Mouse (Mus musculus) thymus, postnatal 36 days (tissue): ENCODE data around the gene Smad5.

Experiments used
- DNase-seq, 2 experiments: peaks; one replicate each; pipeline ENCODE4 v3.0.0; 2022; ENCODE audit warnings: mixed read lengths in 2 of 2

The Smad5 gene

GRCm38 (mm10) chr13:56757201-56757600 is 54.4 kb downstream of the Smad5 start:
- no peak for DNase-seq

GRCm38 (mm10) chr13:56758492-56758891 is 55.7 kb downstream of the Smad5 start:
- DNase-seq = peak; percentile 82 to 86

- DNase-seq = no peak
These were observed 59.8 kb downstream of the Smad5 start for GRCm38 (mm10) chr13:56762446-56763229.

GRCm38 (mm10) chr13:56765284-56766032 is 62.6 kb downstream of the Smad5 start:
- DNase-seq = no peak

- no peak for DNase-seq
These were observed 63.4 kb downstream of the Smad5 start for GRCm38 (mm10) chr13:56766211-56766610.

- DNase-seq = no peak
These were observed 66.6 kb downstream of the Smad5 start for GRCm38 (mm10) chr13:56769431-56769830.

GRCm38 (mm10) chr13:56770136-56770578 is 67.3 kb downstream of the Smad5 start:
- no peak for DNase-seq

GRCm38 (mm10) chr13:56770786-56771185 is 68.0 kb downstream of the Smad5 start:
- no peak for DNase-seq

GRCm38 (mm10) chr13:56772592-56772991 is 69.8 kb downstream of the Smad5 start:
- no peak for DNase-seq

- DNase-seq = no peak
These were observed 70.6 kb downstream of the Smad5 start for GRCm38 (mm10) chr13:56773262-56773870.

GRCm38 (mm10) chr13:56774304-56774703 is 71.5 kb downstream of the Smad5 start:
- DNase-seq = no peak

- DNase-seq = no peak
These were observed 78.1 kb downstream of the Smad5 start for GRCm38 (mm10) chr13:56780746-56781469.

- DNase-seq = no peak
These were observed 78.9 kb downstream of the Smad5 start for GRCm38 (mm10) chr13:56781697-56782096.

- no peak for DNase-seq
These were observed 79.8 kb downstream of the Smad5 start for GRCm38 (mm10) chr13:56782621-56783020.

GRCm38 (mm10) chr13:56790683-56791082 is 87.9 kb downstream of the Smad5 start:
- DNase-seq = no peak
